Mouse (Mus musculus): ENCODE data around the gene 1110002E22Rik.

DNA sequence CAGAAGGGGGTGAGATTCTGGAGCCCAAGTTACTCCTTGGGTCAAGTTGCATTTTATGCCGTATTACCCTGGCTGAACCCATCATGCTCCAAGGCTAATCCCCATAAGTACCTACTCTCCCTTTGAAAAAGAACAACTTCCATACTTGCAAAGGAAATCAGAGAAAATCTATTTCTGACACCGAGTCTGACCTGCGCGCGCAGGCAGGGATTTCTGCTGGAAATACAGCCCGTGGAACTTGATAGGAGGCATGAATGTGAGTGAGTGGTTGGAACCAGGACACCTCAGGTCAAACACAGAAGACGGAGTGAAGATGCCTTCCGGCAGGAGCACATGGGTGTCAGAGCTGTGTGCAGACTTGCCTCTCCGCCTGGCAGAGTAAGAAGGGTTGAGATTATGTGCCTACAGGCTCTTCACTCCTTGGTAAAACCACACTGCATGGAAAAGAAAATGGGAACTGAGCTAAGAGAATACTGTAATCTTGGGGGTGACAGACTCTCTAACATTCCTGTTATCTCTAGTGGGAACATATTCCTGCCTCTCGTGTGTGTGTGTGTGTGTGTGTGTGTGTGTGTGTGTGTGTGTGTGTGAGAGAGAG, 6.7 kb downstream of the 1110002E22Rik start:
- TF ChIP-seq CTCF (IDR thresholded peaks at IDR 0.05; ENCODE audit: extremely low read depth, insufficient read depth, insufficient read length, insufficient replicate concordance) (no peak), POLR2A (IDR thresholded peaks at IDR 0.05; ENCODE audit: low read depth, low read length) (no peak)
